Mouse (Mus musculus): ENCODE data around the gene Hspb11.

DNA sequence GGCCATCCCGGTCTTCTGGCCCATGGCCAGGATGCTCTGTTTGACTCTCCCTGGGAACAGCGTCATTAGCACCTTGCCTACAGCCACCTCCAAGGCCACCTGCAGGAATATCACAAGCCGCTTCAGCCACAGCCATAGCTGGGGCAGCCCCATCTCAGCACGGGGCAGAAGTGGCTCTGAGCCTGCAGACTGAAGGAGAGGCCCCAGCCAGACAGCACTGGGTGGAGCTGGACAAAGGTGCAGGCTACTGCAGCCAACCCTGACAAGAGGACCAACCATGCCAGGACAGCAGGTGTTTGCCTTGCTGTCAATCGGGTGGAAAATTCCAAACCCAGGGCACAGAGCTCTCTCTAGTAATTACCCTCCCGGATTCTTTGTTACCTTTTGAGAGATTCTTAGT, 53.6 kb downstream of the Hspb11 start, which contains the start of gene Dio1:
- TF ChIP-seq POLR2A (IDR thresholded peaks at IDR 0.05; ENCODE audit: insufficient read length, low read depth) = no peak
- TF ChIP-seq REST (IDR thresholded peaks at IDR 0.05; ENCODE audit: insufficient read depth, insufficient read length) = no peak

Measured in myocyte (in vitro differentiated cells).